Mouse (Mus musculus): ENCODE measurements around the gene Cdk14. TPM values are rescaled to one million over a fixed set of nuclear protein-coding genes. Genes with fewer than 3 reads are reported as not detected.

Gene Cdk14
- polyA plus RNA-seq, 1 experiment from 2014 or later, result 33.0 TPM

- H3K9me3 ChIP-seq, result no peaks in the 10 kb centered on the region
- H3K9ac ChIP-seq, result peak overlapping the region; percentile 94
- peak overlapping the region; percentile 73 for H3K4me3 ChIP-seq
- no peaks in the 10 kb centered on the region for H3K27me3 ChIP-seq (replicated peaks)
- H3K36me3 ChIP-seq, result no peaks in the 10 kb centered on the region
- ATAC-seq (ENCODE audit: low FRiP score, low read depth), result peak; percentile 94
- H3K4me1 ChIP-seq, result peaks cover 7% of the 10 kb centered on the region; the same call in 1 of the 2 replicates
- under 1% methylated on average over 86 of the region's 128 CpGs for WGBS
- H3K27ac ChIP-seq, result peak overlapping the region; percentile 83
- H3K4me2 ChIP-seq (replicated peaks), result peak overlapping the region; percentile 72
Observed at GRCm38 (mm10) chr5:5379870-5380730, 40.0 kb downstream of the Cdk14 start.

DNA sequence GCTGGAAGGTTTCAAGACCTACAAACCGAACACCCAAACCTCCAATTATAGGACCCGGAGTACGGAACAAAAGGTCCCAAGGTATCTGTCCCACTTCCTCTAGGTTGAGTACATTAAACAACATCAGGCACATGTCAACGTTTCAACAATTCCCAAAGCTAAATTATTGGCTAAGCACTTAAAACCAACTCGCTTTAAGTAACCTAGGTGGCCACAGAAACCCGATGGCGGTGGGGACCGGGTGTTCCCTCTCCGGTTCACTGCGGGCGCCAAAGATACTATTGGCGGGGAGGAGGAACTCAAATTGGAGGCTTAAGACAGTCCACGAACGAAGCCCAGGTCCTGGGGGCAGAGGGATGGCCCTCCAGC lies 40.6 kb downstream of the Cdk14 start:
- Histone ChIP-seq H3K27me3 (replicated peaks) (no peaks in the 10 kb centered on the region), H3K36me3 (no peaks in the 10 kb centered on the region), H3K9me3 (no peaks in the 10 kb centered on the region), H3K4me3 (peak overlapping the region; percentile 73), H3K9ac (peak overlapping the region; percentile 94), H3K4me1 (peaks cover 7% of the 10 kb centered on the region; the same call in 1 of the 2 replicates), H3K4me2 (replicated peaks) (peak overlapping the region; percentile 72), H3K27ac (0 out of 2 replicates have a peak overlapping the region, but pooled peaks have one; percentile 83)
- WGBS, result under 1% methylated on average over 14 of the region's 14 CpGs
- no peak; the same call in 1 of the 2 replicates for ATAC-seq (ENCODE audit: low FRiP score, low read depth)

DNA sequence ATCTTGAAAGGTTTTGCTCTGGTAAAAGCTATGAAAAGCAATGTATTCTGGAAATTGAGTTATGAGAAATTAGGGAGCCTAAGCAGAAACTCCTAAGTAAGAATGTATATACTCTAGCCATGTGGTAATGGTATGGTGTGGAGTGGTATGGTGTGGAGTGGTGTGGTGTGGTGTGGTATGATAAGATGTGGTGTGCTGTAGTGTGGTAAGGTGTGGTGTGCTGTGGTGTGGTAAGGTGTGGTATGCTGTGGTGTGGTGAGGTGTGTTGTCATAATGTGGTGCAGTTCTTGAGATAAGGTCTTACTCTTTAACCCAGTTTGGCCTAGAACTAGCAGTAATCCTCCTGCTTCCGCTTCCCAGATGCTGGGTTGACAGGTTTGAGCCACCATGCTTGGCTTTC lies 45.7 kb downstream of the Cdk14 start:
- Histone ChIP-seq H3K27me3 (replicated peaks) (no peaks in the 10 kb centered on the region), H3K4me3 (no peak overlapping the region), H3K4me1 (peaks cover 7% of the 10 kb centered on the region; the same call in 1 of the 2 replicates), H3K36me3 (no peaks in the 10 kb centered on the region), H3K27ac (no peak overlapping the region), H3K9me3 (no peaks in the 10 kb centered on the region), H3K9ac (no peak overlapping the region), H3K4me2 (replicated peaks) (no peak overlapping the region)
- 82% methylated on average over 1 of the region's 1 CpGs for WGBS
- ATAC-seq (ENCODE audit: low FRiP score, low read depth), result no peak

- H3K9ac ChIP-seq, result no peak overlapping the region
- no peak for ATAC-seq (ENCODE audit: low FRiP score, low read depth)
- H3K27ac ChIP-seq, result no peak overlapping the region
- H3K4me3 ChIP-seq, result no peak overlapping the region
- no peaks in the 10 kb centered on the region for H3K9me3 ChIP-seq
- 63% methylated on average over 7 of the region's 7 CpGs for WGBS
- no peaks in the 10 kb centered on the region for H3K27me3 ChIP-seq (replicated peaks)
- H3K36me3 ChIP-seq, result no peaks in the 10 kb centered on the region
- H3K4me1 ChIP-seq, result no peaks in the 10 kb centered on the region
- no peak overlapping the region for H3K4me2 ChIP-seq (replicated peaks)
Observed at GRCm38 (mm10) chr5:5373541-5373940, 46.6 kb downstream of the Cdk14 start.

GRCm38 (mm10) chr5:5372936-5373335 lies 47.2 kb downstream of the Cdk14 start:
- no peak for ATAC-seq (ENCODE audit: low FRiP score, low read depth)
- H3K9ac ChIP-seq, result no peak overlapping the region
- no peaks in the 10 kb centered on the region for H3K27me3 ChIP-seq (replicated peaks)
- no peaks in the 10 kb centered on the region for H3K4me1 ChIP-seq
- H3K9me3 ChIP-seq, result no peaks in the 10 kb centered on the region
- H3K27ac ChIP-seq, result no peak overlapping the region
- no peak overlapping the region for H3K4me3 ChIP-seq
- H3K4me2 ChIP-seq (replicated peaks), result no peak overlapping the region
- H3K36me3 ChIP-seq, result no peaks in the 10 kb centered on the region
- WGBS, result 61% methylated on average over 5 of the region's 5 CpGs

- 75% methylated on average over 3 of the region's 3 CpGs for WGBS
- H3K27ac ChIP-seq, result no peak overlapping the region
- no peak overlapping the region for H3K4me3 ChIP-seq
- no peak; the same call in 1 of the 2 replicates for ATAC-seq (ENCODE audit: low FRiP score, low read depth)
- no peak overlapping the region for H3K9ac ChIP-seq
- H3K36me3 ChIP-seq, result no peaks in the 10 kb centered on the region
- H3K9me3 ChIP-seq, result no peaks in the 10 kb centered on the region
- H3K27me3 ChIP-seq (replicated peaks), result no peaks in the 10 kb centered on the region
- H3K4me1 ChIP-seq, result no peaks in the 10 kb centered on the region
- no peak overlapping the region for H3K4me2 ChIP-seq (replicated peaks)
Observed at GRCm38 (mm10) chr5:5372354-5372753, 47.8 kb downstream of the Cdk14 start.

DNA sequence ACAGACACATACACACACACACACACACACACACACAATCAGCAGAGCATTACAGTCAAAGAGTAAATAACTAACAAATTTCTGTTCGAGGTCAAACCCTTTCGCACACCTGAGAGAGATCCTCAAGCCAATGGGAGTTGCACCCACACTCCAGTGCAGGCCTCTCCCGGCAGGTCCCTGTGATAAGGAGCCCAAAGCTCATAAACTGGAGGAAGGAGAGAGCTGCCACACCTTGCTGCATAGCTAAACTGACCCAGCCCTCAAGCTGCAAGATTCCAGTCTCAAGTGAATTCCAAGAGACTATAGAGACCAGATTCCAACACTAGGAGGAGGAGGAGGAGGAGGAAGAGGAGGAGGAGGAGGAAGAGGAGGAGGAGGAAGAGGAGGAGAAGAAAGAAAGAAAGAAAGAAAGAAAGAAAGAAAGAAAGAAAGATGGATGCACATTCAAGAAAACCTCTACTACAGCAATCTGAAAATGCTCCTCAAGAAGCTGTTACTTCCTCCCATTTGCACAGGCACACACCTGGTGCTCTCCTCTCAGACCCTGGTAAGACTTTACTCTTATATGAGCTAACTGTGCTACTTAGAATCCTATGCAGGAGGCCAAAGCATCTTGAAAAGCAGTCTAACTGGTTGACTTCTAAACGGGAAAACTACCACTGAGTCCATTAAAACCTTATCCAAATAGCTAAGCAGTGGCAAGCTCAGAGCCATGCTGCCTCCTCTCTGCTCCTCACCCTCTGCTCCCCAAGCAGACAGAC lies 49.6 kb downstream of the Cdk14 start:
- Histone ChIP-seq H3K4me2 (replicated peaks) (no peak overlapping the region), H3K4me1 (no peaks in the 10 kb centered on the region), H3K27ac (no peak overlapping the region), H3K4me3 (no peak overlapping the region), H3K9me3 (no peaks in the 10 kb centered on the region), H3K9ac (no peak overlapping the region), H3K27me3 (replicated peaks) (no peaks in the 10 kb centered on the region), H3K36me3 (no peaks in the 10 kb centered on the region)
- 80% methylated on average over 4 of the region's 4 CpGs for WGBS
- ATAC-seq (ENCODE audit: low FRiP score, low read depth), result no peak

GRCm38 (mm10) chr5:5368389-5369164 lies 51.5 kb downstream of the Cdk14 start:
- Histone ChIP-seq H3K27me3 (replicated peaks) (no peaks in the 10 kb centered on the region), H3K4me2 (replicated peaks) (no peak overlapping the region), H3K4me3 (no peak overlapping the region), H3K4me1 (no peaks in the 10 kb centered on the region), H3K36me3 (no peaks in the 10 kb centered on the region), H3K9me3 (no peaks in the 10 kb centered on the region), H3K27ac (no peak overlapping the region), H3K9ac (no peak overlapping the region)
- 84% methylated on average over 14 of the region's 14 CpGs for WGBS
- no peak for ATAC-seq (ENCODE audit: low FRiP score, low read depth)

- WGBS, result 90% methylated on average over 8 of the region's 8 CpGs
- Histone ChIP-seq H3K36me3 (no peaks in the 10 kb centered on the region), H3K9ac (no peak overlapping the region), H3K9me3 (no peaks in the 10 kb centered on the region), H3K27ac (no peak overlapping the region), H3K4me1 (no peaks in the 10 kb centered on the region), H3K4me3 (no peak overlapping the region), H3K4me2 (replicated peaks) (no peak overlapping the region), H3K27me3 (replicated peaks) (no peaks in the 10 kb centered on the region)
- no peak for ATAC-seq (ENCODE audit: low FRiP score, low read depth)
Observed at GRCm38 (mm10) chr5:5367550-5367949, 52.6 kb downstream of the Cdk14 start.

- no peaks in the 10 kb centered on the region for H3K4me1 ChIP-seq
- no peak overlapping the region for H3K27ac ChIP-seq
- no peak overlapping the region for H3K4me3 ChIP-seq
- no peaks in the 10 kb centered on the region for H3K36me3 ChIP-seq
- no peaks in the 10 kb centered on the region for H3K9me3 ChIP-seq
- WGBS, result 87% methylated on average over 14 of the region's 14 CpGs
- no peak overlapping the region for H3K9ac ChIP-seq
- no peaks in the 10 kb centered on the region for H3K27me3 ChIP-seq (replicated peaks)
- H3K4me2 ChIP-seq (replicated peaks), result no peak overlapping the region
- ATAC-seq (ENCODE audit: low FRiP score, low read depth), result no peak
Observed at GRCm38 (mm10) chr5:5365285-5366076, 54.6 kb downstream of the Cdk14 start.

DNA sequence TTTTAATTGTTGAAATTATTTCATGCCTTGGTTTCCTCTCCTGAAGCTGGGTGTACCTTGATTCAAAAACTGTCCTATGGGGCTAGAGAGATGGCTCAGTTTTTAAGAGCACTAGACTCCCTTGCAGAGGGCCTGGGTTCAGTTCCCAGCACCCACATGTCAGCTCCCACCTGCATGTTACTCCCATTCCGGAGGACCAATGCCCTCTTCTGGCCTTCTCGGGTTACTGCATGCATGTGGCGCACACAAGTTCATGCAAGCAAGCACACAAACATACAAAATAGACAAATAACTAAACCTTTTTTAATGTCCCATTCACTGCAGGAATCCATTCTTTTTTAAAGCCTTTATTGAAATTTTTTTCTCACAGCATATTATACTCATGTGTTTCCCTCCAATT lies 58.4 kb downstream of the Cdk14 start:
- no peak overlapping the region for H3K4me2 ChIP-seq (replicated peaks)
- no peak overlapping the region for H3K4me3 ChIP-seq
- no peaks in the 10 kb centered on the region for H3K9me3 ChIP-seq
- H3K27ac ChIP-seq, result no peak overlapping the region
- 96% methylated on average over 3 of the region's 3 CpGs for WGBS
- ATAC-seq (ENCODE audit: low FRiP score, low read depth), result no peak
- H3K4me1 ChIP-seq, result no peaks in the 10 kb centered on the region
- H3K36me3 ChIP-seq, result no peaks in the 10 kb centered on the region
- no peaks in the 10 kb centered on the region for H3K27me3 ChIP-seq (replicated peaks)
- no peak overlapping the region for H3K9ac ChIP-seq

Data from neural tube, embryonic 12.5 days (tissue).